Mouse (Mus musculus) layer of hippocampus, adult 9-11 months (tissue): ENCODE data around the gene Olfr292.

Source experiments
- DNase-seq: peaks from one replicate; pipeline ENCODE4 v3.0.0; 2022

Gene Olfr292

DNA sequence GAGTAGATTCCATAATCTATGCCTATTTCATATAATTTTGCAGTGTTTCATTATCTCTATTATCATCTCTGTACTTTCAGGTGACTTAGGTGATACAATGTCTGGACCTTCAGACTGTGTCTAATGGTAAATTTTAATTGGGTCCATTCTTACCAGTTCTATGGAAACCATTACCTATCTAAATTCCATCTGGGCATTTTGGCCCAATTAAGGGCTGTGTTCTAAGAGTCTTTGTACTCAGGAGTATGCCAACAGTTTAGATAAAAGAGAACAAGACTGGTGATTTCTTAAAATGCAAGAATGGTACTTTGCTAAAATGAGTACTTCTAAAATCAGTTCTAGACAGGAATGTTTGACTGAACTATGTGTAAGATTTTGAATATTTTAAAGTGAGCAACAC is at the start of gene Olfr292:
TSS of gene Olfr292 (plus strand) at position 301 of the 400 bp plus-strand sequence.
- DNase-seq, result no peak

DNA sequence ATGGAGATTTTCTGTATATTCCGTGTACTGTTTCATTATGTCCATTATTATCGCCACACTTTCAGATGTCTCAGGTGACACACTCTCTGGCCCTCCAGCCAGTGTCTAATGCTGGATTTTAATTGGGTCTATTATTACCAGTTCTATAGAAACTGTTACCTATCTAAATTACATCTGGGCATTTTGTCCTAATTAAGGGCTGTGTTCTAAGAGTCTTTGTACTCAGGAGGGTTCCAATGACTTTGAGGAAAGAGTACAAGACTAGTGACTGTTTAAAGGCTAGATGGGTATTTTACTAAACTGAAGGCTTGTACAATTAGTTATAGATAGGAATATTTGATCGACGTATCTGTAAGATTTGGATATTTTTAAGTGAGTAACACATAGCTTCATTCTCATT is 39.4 kb upstream of the Olfr292 start, which contains the start of gene Olfr293:
TSS of gene Olfr293 (plus strand) at position 301 of the 400 bp plus-strand sequence.
- no peak for DNase-seq

DNA sequence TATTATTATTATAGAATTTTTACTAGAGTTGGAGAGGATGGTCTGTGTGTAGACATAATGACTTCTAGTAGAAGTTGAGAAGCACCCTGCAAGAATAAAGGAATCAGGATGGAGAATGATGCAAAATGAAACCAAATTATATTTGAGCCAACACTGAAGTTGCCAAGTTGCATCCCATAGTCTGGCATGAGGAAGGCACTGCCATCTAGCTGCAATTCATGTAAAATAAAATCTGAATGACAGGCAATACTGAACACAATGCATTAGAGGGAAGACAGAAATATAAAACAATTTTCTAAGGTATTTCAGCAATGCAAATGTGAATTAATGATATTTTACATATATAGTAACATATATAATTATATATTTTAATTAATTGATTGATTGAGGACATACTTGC is 36.9 kb downstream of the Olfr292 start:
- DNase-seq, result no peak
